Mouse (Mus musculus): ENCODE measurements around the gene Polr1e. TPM values are rescaled to one million over a fixed set of nuclear protein-coding genes. Genes with fewer than 3 reads are reported as not detected.
"Not testable (repeated sequence)": the region's sequence is repeated elsewhere in the genome, so short reads cannot be mapped to it uniquely, and the experiment has no call there.

Polr1e gene
- polyA plus RNA-seq, 1 experiment from 2014 or later, result 43.6 TPM

DNA sequence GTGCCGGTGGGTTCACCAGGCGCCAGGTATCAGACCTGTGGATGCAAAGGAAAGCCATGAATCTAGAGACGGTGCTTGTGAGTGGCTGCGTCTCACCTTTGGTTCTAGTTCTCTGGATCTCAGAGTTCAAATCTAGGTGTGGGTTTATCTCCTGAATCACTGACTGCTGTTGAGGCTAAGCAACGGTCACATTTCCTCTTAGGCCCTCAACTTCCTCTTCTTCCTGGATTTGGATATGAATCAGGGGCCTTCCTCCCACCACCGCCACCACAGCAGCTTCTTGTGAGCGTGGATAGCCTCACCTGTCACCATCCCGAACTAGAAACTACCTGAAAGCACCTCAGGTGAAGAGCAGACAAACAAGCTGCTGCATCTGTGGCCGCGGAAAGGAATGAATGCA, 17.7 kb downstream of the Polr1e start:
- peaks cover 7% of the 10 kb centered on the region; the same call in 1 of the 2 replicates for H3K36me3 ChIP-seq (ENCODE audit: control insufficient read depth, insufficient read depth, low read length)
- H3K4me3 ChIP-seq (ENCODE audit: low read depth, low read length), result no peak overlapping the region
- no peak overlapping the region for H3K9ac ChIP-seq (ENCODE audit: low read depth, low read length)
- WGBS (ENCODE audit: insufficient replicate concordance), result 84% methylated on average over 10 of the region's 10 CpGs
- H3K9me3 ChIP-seq (replicated peaks; ENCODE audit: control insufficient read depth, low read length), result no peaks in the 10 kb centered on the region
- no peak overlapping the region for H3K4me2 ChIP-seq
- no peak overlapping the region for H3K27ac ChIP-seq (ENCODE audit: low read depth, low read length)
- H3K4me1 ChIP-seq (ENCODE audit: control insufficient read depth, insufficient read depth, low read length), result peaks cover 9% of the 10 kb centered on the region
- no peaks in the 10 kb centered on the region for H3K27me3 ChIP-seq (ENCODE audit: control insufficient read depth, insufficient read depth, low read length)
- no peak for ATAC-seq (replicated peaks; ENCODE audit: insufficient number of reproducible peaks, low FRiP score, low TSS enrichment)

DNA sequence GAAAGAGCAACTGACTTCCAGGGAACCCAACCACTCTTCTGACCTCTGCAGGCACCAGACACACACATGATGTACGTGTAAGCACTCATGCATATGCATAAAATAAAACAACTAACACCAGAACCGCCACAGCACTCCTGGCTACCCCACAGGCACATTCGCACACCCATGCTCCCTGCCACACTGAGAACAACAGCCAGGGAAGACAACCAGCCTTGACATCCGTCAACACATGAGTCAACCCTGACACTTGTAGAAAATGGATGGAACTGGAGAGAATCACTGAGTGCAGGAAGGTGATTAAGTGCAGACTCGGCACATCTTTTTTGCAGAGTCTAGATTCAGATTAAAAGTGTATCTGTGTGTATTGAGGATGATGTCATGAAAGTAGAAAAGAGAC, 18.2 kb downstream of the Polr1e start:
- H3K9me3 ChIP-seq (replicated peaks; ENCODE audit: control insufficient read depth, low read length), result no peaks in the 10 kb centered on the region
- H3K4me3 ChIP-seq (ENCODE audit: low read depth, low read length), result no peak overlapping the region
- H3K27me3 ChIP-seq (ENCODE audit: control insufficient read depth, insufficient read depth, low read length), result no peaks in the 10 kb centered on the region
- peaks cover 9% of the 10 kb centered on the region for H3K4me1 ChIP-seq (ENCODE audit: control insufficient read depth, insufficient read depth, low read length)
- H3K4me2 ChIP-seq, result no peak overlapping the region
- no peak overlapping the region for H3K27ac ChIP-seq (ENCODE audit: low read depth, low read length)
- ATAC-seq (replicated peaks; ENCODE audit: insufficient number of reproducible peaks, low FRiP score, low TSS enrichment), result no peak
- peaks cover 7% of the 10 kb centered on the region; the same call in 1 of the 2 replicates for H3K36me3 ChIP-seq (ENCODE audit: control insufficient read depth, insufficient read depth, low read length)
- 80% methylated on average over 5 of the region's 5 CpGs for WGBS (ENCODE audit: insufficient replicate concordance)
- no peak overlapping the region for H3K9ac ChIP-seq (ENCODE audit: low read depth, low read length)

DNA sequence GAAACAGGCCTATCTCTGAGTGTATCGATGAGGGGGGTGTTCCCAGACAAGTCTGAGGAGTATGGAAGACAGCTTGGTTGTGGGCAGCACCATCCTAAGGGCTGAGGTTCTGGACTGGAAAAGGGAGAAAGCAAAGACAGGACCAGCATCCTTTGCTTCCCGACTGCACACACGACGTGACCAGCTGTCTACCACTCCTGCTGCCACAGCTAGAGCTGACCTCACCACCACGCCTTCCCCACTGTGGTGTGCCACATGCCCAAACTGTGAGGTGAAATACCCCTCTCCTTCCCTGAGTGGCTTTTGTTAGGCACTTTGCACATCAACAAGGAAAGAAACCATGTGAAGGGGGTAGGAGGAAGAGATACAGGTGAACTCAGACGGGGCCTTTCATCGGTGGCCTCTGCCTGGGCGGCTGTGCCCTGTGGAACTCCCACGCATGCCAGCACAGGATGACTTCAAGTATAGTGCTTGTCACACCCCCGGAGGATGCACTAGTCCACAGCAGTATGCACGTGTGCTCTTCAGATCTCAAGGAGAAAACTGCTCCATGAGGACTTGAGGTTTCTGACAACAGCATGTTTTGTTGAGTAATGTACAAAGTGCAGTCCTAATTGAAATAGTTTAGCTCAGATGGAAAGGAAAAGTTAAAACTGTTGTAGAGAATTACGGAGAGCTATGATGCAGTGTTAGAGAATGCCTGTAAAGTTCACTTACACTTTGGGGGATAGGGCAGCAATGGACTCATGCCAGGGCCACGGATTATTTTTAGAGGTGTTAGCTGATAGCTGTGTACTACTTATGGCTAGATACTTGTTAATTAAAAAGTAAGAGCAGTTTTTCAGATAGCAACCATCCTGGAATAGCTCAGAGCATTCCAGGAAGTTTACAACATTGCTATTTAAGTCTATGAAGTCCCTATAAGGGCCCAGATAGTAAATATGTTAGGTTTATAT, 19.4 kb downstream of the Polr1e start:
- WGBS (ENCODE audit: insufficient replicate concordance), result 61% methylated on average over 13 of the region's 13 CpGs

DNA sequence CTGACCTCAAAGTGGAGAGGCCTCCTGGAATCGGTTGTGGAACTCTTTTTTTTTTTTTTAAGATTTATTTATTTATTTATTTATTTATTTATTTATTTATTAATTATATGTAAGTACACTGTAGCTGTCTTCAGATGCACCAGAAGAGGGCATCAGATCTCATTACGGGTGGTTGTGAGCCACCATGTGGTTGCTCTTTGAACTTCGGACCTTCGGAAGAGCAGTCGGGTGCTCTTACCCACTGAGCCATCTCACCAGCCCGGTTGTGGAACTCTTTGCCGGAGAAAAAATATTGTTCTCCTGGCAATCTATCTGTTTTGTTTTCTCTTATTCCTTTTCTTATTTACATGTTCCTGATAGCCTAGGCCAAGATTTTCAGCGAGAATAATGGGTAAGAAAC, 20.5 kb downstream of the Polr1e start:
- peak overlapping the region; percentile 87 for H3K27ac ChIP-seq (ENCODE audit: low read depth, low read length)

More for the DNA sequence above, 19.4 kb downstream of the Polr1e start:
- H3K36me3 ChIP-seq (ENCODE audit: control insufficient read depth, insufficient read depth, low read length), result peaks cover 7% of the 10 kb centered on the region; the same call in 1 of the 2 replicates
- H3K9me3 ChIP-seq (replicated peaks; ENCODE audit: control insufficient read depth, low read length), result no peaks in the 10 kb centered on the region
- H3K27me3 ChIP-seq (ENCODE audit: control insufficient read depth, insufficient read depth, low read length), result no peaks in the 10 kb centered on the region
- H3K9ac ChIP-seq (ENCODE audit: low read depth, low read length), result no peak overlapping the region
- H3K27ac ChIP-seq (ENCODE audit: low read depth, low read length), result peak overlapping the region; percentile 87
- 0 out of 2 replicates have a peak, but pooled peaks have one; percentile 50 for ATAC-seq (replicated peaks; ENCODE audit: insufficient number of reproducible peaks, low FRiP score, low TSS enrichment)
- no peak overlapping the region for H3K4me2 ChIP-seq
- H3K4me1 ChIP-seq (ENCODE audit: control insufficient read depth, insufficient read depth, low read length), result peaks cover 9% of the 10 kb centered on the region
- H3K4me3 ChIP-seq (ENCODE audit: low read depth, low read length), result no peak overlapping the region

DNA sequence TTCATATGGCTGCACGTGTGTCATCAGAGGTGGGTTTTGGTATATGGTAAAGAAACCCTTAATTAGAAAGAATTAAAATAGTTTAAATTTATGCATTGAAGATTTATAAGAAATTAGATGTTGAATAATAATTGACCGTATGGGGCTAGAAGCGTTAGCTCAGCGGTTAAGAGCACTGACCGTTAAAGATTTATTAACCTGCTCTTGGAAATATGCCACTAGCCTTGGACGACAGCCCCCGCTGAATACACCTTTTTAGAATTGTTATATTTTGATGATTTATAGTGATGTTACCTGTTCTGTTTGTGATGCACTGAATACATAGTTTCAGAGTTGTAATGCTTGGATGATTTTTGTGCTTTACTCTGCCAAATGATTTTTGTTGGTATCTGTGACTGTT, 21.2 kb downstream of the Polr1e start:
- not testable (repeated sequence) for H3K27me3 ChIP-seq (ENCODE audit: control insufficient read depth, insufficient read depth, low read length); ATAC-seq (replicated peaks; ENCODE audit: insufficient number of reproducible peaks, low FRiP score, low TSS enrichment); H3K4me2 ChIP-seq; H3K9ac ChIP-seq (ENCODE audit: low read depth, low read length); H3K4me3 ChIP-seq (ENCODE audit: low read depth, low read length); H3K36me3 ChIP-seq (ENCODE audit: control insufficient read depth, insufficient read depth, low read length); H3K9me3 ChIP-seq (replicated peaks; ENCODE audit: control insufficient read depth, low read length); H3K4me1 ChIP-seq (ENCODE audit: control insufficient read depth, insufficient read depth, low read length); H3K27ac ChIP-seq (ENCODE audit: low read depth, low read length)
- WGBS (ENCODE audit: insufficient replicate concordance), result 90% methylated on average over 7 of the region's 7 CpGs

More for the DNA sequence above, 20.5 kb downstream of the Polr1e start:
- H3K4me1 ChIP-seq (ENCODE audit: control insufficient read depth, insufficient read depth, low read length); H3K4me3 ChIP-seq (ENCODE audit: low read depth, low read length); H3K9me3 ChIP-seq (replicated peaks; ENCODE audit: control insufficient read depth, low read length); H3K4me2 ChIP-seq; ATAC-seq (replicated peaks; ENCODE audit: insufficient number of reproducible peaks, low FRiP score, low TSS enrichment); H3K9ac ChIP-seq (ENCODE audit: low read depth, low read length); H3K27me3 ChIP-seq (ENCODE audit: control insufficient read depth, insufficient read depth, low read length); H3K36me3 ChIP-seq (ENCODE audit: control insufficient read depth, insufficient read depth, low read length): not testable (repeated sequence)
- WGBS (ENCODE audit: insufficient replicate concordance), result 47% methylated on average over 8 of the region's 8 CpGs

DNA sequence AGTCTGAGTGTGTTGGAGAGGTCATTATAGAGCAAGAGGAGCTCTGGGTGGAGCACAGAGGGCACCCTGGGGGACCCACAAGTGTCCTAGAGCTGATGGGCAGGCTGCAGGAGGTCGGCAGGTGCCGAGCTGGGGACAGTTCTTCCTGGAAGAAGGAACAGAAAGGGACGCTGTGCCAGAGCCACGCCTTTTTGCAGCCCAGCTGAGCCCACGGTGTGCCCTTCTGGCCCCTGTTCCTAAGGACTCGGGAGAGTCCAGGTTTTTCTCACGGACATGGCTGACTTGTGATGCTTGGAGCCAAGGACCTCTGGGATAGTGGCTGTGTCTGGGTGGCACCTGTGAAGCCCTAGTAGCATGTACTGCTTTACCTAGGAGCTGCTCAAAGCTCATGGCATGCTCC, 22.4 kb downstream of the Polr1e start:
- Histone ChIP-seq H3K27ac (ENCODE audit: low read depth, low read length) (no peak overlapping the region), H3K36me3 (ENCODE audit: control insufficient read depth, insufficient read depth, low read length) (peaks cover 7% of the 10 kb centered on the region; the same call in 1 of the 2 replicates), H3K4me3 (ENCODE audit: low read depth, low read length) (no peak overlapping the region), H3K4me2 (no peak overlapping the region), H3K27me3 (ENCODE audit: control insufficient read depth, insufficient read depth, low read length) (no peaks in the 10 kb centered on the region), H3K9ac (ENCODE audit: low read depth, low read length) (no peak overlapping the region), H3K4me1 (ENCODE audit: control insufficient read depth, insufficient read depth, low read length) (peaks cover 5% of the 10 kb centered on the region), H3K9me3 (replicated peaks; ENCODE audit: control insufficient read depth, low read length) (no peaks in the 10 kb centered on the region)
- WGBS (ENCODE audit: insufficient replicate concordance), result 80% methylated on average over 7 of the region's 7 CpGs
- ATAC-seq (replicated peaks; ENCODE audit: insufficient number of reproducible peaks, low FRiP score, low TSS enrichment), result no peak

DNA sequence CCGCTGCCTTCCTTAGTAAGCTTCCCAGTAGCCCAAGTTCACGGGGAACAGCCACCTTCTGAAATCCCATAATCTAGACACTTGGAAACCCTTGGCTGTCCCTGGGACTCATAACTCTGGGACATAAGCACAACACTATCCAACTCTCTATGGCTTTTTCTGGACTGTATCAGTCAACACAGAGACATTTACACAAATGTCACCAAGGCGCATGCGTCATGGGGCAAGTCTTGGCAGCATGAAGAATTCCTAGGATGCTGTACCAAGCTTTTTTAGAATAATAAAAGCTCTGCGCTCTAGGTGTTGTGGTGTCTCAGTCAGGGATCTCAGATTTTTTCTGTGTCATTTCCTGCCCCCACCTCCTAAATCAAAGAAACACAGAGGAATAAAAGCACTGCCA, 28.3 kb downstream of the Polr1e start:
- no peak overlapping the region for H3K9ac ChIP-seq (ENCODE audit: low read depth, low read length)
- H3K27ac ChIP-seq (ENCODE audit: low read depth, low read length), result no peak overlapping the region

DNA sequence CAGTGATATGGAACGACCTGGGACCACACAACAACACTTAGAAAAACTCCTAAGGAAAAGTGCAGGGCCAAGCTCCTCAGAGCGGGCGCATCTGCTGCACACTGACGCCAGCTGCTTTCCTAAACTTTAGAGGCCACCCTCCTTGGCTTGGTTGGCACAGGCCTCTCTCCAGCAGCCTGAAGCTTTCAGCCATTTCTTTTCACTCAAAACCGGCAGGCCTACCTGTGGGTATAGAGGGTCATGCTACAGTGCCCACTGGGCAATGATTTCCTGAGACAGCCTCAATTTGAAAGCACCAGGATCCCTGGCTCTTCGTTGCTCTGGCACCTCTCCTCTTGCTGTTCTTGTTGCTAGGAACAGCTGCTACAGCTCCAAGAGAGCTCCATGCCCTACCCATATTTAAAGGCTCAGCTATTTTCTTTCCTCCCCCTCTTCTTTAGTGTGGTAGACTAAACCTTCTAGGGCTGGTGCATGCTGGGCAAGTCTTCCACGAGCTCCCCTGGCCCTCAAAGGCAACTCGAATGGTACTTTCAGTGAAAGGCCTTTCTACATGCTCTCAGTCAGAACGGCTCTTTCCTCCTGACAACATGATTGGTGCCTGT, 29.0 kb downstream of the Polr1e start:
- no peak for ATAC-seq (replicated peaks; ENCODE audit: insufficient number of reproducible peaks, low FRiP score, low TSS enrichment)
- no peaks in the 10 kb centered on the region for H3K9me3 ChIP-seq (replicated peaks; ENCODE audit: control insufficient read depth, low read length)
- no peaks in the 10 kb centered on the region for H3K27me3 ChIP-seq (ENCODE audit: control insufficient read depth, insufficient read depth, low read length)
- no peak overlapping the region for H3K9ac ChIP-seq (ENCODE audit: low read depth, low read length)
- no peak overlapping the region for H3K4me2 ChIP-seq
- peaks cover 5% of the 10 kb centered on the region; the same call in 1 of the 2 replicates for H3K36me3 ChIP-seq (ENCODE audit: control insufficient read depth, insufficient read depth, low read length)
- no peaks in the 10 kb centered on the region for H3K4me1 ChIP-seq (ENCODE audit: control insufficient read depth, insufficient read depth, low read length)
- no peak overlapping the region for H3K4me3 ChIP-seq (ENCODE audit: low read depth, low read length)
- no peak overlapping the region for H3K27ac ChIP-seq (ENCODE audit: low read depth, low read length)
- WGBS (ENCODE audit: insufficient replicate concordance), result 78% methylated on average over 9 of the region's 9 CpGs

More for the DNA sequence above, 28.3 kb downstream of the Polr1e start:
- no peak for ATAC-seq (replicated peaks; ENCODE audit: insufficient number of reproducible peaks, low FRiP score, low TSS enrichment)
- peaks cover 5% of the 10 kb centered on the region; the same call in 1 of the 2 replicates for H3K36me3 ChIP-seq (ENCODE audit: control insufficient read depth, insufficient read depth, low read length)
- no peaks in the 10 kb centered on the region for H3K27me3 ChIP-seq (ENCODE audit: control insufficient read depth, insufficient read depth, low read length)
- H3K4me2 ChIP-seq, result no peak overlapping the region
- H3K4me3 ChIP-seq (ENCODE audit: low read depth, low read length), result no peak overlapping the region
- WGBS (ENCODE audit: insufficient replicate concordance), result 82% methylated on average over 5 of the region's 5 CpGs
- no peaks in the 10 kb centered on the region for H3K9me3 ChIP-seq (replicated peaks; ENCODE audit: control insufficient read depth, low read length)
- H3K4me1 ChIP-seq (ENCODE audit: control insufficient read depth, insufficient read depth, low read length), result no peaks in the 10 kb centered on the region
